Mouse (Mus musculus): ENCODE results near the gene Sept5.

- TF ChIP-seq CTCF (IDR thresholded peaks at IDR 0.05; ENCODE audit: low read depth) (no peak), EP300 (IDR thresholded peaks at IDR 0.05; ENCODE audit: low read depth) (no peak)
Observed at GRCm38 (mm10) chr16:18658597-18658996, 28.8 kb upstream of the Sept5 start.

Measured in heart, postnatal 0 days (tissue).